Mouse (Mus musculus) forebrain, embryonic 13.5 days (tissue): ENCODE results near the gene Snrpd2. TPM values are rescaled to one million over a fixed set of nuclear protein-coding genes. Genes with fewer than 3 reads are reported as not detected.
"Not testable (repeated sequence)": the region's sequence is repeated elsewhere in the genome, so short reads cannot be mapped to it uniquely, and the experiment has no call there.

Experiments
- ATAC-seq: fragments of 200-750 bp; cut with Nextera tagmentation; 2 replicates; pipeline ENCODE4 v1.8.0; 2017
- H3K27ac ChIP-seq: fragments of 300-500 bp; sonication (generic); 2 replicates; pipeline ENCODE4 v1.5.1; 2015; ENCODE audit warnings: inconsistent platforms, mild to moderate bottlenecking, moderate library complexity
- H3K27me3 ChIP-seq: fragments of 300-500 bp; sonication (generic); 2 replicates; pipeline ENCODE4 v1.6.1; 2015; ENCODE audit warnings: mild to moderate bottlenecking, inconsistent platforms
- H3K36me3 ChIP-seq: fragments of 300-500 bp; sonication (generic); 2 replicates; pipeline ENCODE4 v1.6.1; 2015; ENCODE audit warnings: mild to moderate bottlenecking, inconsistent platforms; ENCODE audit not compliant: poor library complexity, severe bottlenecking
- H3K4me1 ChIP-seq: fragments of 300-500 bp; sonication (generic); 2 replicates; pipeline ENCODE4 v1.6.1; 2015; ENCODE audit warnings: inconsistent platforms
- H3K4me2 ChIP-seq: fragments of 300-500 bp; sonication (generic); 2 replicates; pipeline ENCODE4 v1.6.1; 2015; ENCODE audit warnings: inconsistent platforms, mild to moderate bottlenecking, moderate library complexity
- H3K4me3 ChIP-seq: fragments of 300-500 bp; sonication (generic); 2 replicates; pipeline ENCODE4 v1.5.1; 2015; ENCODE audit warnings: mild to moderate bottlenecking, inconsistent platforms
- H3K9ac ChIP-seq: fragments of 300-500 bp; sonication (generic); 2 replicates; pipeline ENCODE4 v1.6.1; 2015; ENCODE audit warnings: mild to moderate bottlenecking, inconsistent platforms
- H3K9me3 ChIP-seq: fragments of 300-500 bp; sonication (generic); replicated peaks from 2 replicates; pipeline ENCODE4 v1.6.1; 2016; ENCODE audit warnings: inconsistent platforms
- whole genome bisulfite sequencing: fragments of 180-500 bp; shearing (Covaris S2); methylation state at CpG from one replicate; pipeline ENCODE4 v1.1.7; 2015; 5-methylcytosine and 5-hydroxymethylcytosine counted together
- polyA plus RNA-seq: library from polyadenylated mRNA; unstranded; fragments of >200 nt; fragmentation: Nextera tagmentation; extraction: Ambion mirVana; gene quantifications from 2 replicates; pipeline ENCODE4 v1.2.1, GENCODE M21; 2015

Gene Snrpd2
- polyA plus RNA-seq, 1 experiment from 2014 or later = 164 TPM

GRCm38 (mm10) chr7:19129396-19129795, 20.1 kb upstream of the Snrpd2 start:
- Histone ChIP-seq H3K9ac (no peak overlapping the region), H3K27me3 (no peaks in the 10 kb centered on the region), H3K9me3 (no peaks in the 10 kb centered on the region), H3K4me3 (no peak overlapping the region), H3K4me2 (no peak overlapping the region), H3K36me3 (peaks cover 12% of the 10 kb centered on the region), H3K27ac (no peak overlapping the region), H3K4me1 (peaks cover 15% of the 10 kb centered on the region)
- 93% methylated on average over 5 of the region's 5 CpGs for WGBS
- no peak for ATAC-seq

- Histone ChIP-seq H3K36me3 (peaks cover 25% of the 10 kb centered on the region), H3K4me3 (peak overlapping the region; percentile 46), H3K27ac (peak overlapping the region; percentile 86), H3K9ac (no peak overlapping the region; the same call in 1 of the 2 replicates), H3K4me2 (peak overlapping the region; percentile 69), H3K27me3 (no peaks in the 10 kb centered on the region), H3K9me3 (no peaks in the 10 kb centered on the region), H3K4me1 (peaks cover 15% of the 10 kb centered on the region)
- ATAC-seq = no peak
- WGBS = 34% methylated on average over 4 of the region's 4 CpGs
Measured at GRCm38 (mm10) chr7:19130657-19131056, 18.9 kb upstream of the Snrpd2 start.

- peak overlapping the region; percentile 46 for H3K4me3 ChIP-seq
- under 1% methylated on average over 39 of the region's 39 CpGs for WGBS
- no peaks in the 10 kb centered on the region for H3K9me3 ChIP-seq
- no peaks in the 10 kb centered on the region for H3K27me3 ChIP-seq
- peaks cover 15% of the 10 kb centered on the region for H3K4me1 ChIP-seq
- peak overlapping the region; percentile 86 for H3K27ac ChIP-seq
- peak overlapping the region; percentile 62 for H3K9ac ChIP-seq
- peak overlapping the region; percentile 69 for H3K4me2 ChIP-seq
- peaks cover 30% of the 10 kb centered on the region for H3K36me3 ChIP-seq
- ATAC-seq = peak; percentile 99
Measured at GRCm38 (mm10) chr7:19131324-19131848, 18.1 kb upstream of the Snrpd2 start.

GRCm38 (mm10) chr7:19136168-19136567, 13.4 kb upstream of the Snrpd2 start:
- Histone ChIP-seq H3K4me1 (peaks cover 6% of the 10 kb centered on the region; the same call in 1 of the 2 replicates), H3K27ac (no peak overlapping the region), H3K4me3 (no peak overlapping the region), H3K9me3 (no peaks in the 10 kb centered on the region), H3K36me3 (peaks cover 68% of the 10 kb centered on the region), H3K4me2 (no peak overlapping the region), H3K27me3 (no peaks in the 10 kb centered on the region), H3K9ac (no peak overlapping the region)
- no peak for ATAC-seq
- WGBS = 96% methylated on average over 13 of the region's 13 CpGs

- Histone ChIP-seq H3K4me3 (no peak overlapping the region), H3K9me3 (no peaks in the 10 kb centered on the region), H3K27ac (no peak overlapping the region), H3K27me3 (no peaks in the 10 kb centered on the region), H3K4me1 (peaks cover 4% of the 10 kb centered on the region; the same call in 1 of the 2 replicates), H3K4me2 (no peak overlapping the region), H3K9ac (no peak overlapping the region), H3K36me3 (peaks cover 74% of the 10 kb centered on the region)
- 94% methylated on average over 38 of the region's 38 CpGs for WGBS
- ATAC-seq = 0 out of 2 replicates have a peak, but pooled peaks have one; percentile 25
Measured at GRCm38 (mm10) chr7:19136673-19137334, 12.7 kb upstream of the Snrpd2 start.

GRCm38 (mm10) chr7:19137380-19137779, 12.1 kb upstream of the Snrpd2 start:
- WGBS = 46% methylated on average over 5 of the region's 5 CpGs
- no peak overlapping the region for H3K4me3 ChIP-seq
- H3K9me3 ChIP-seq = no peaks in the 10 kb centered on the region
- ATAC-seq = no peak
- H3K4me1 ChIP-seq = no peaks in the 10 kb centered on the region
- H3K4me2 ChIP-seq = no peak overlapping the region
- H3K27me3 ChIP-seq = no peaks in the 10 kb centered on the region
- peaks cover 78% of the 10 kb centered on the region for H3K36me3 ChIP-seq
- no peak overlapping the region for H3K9ac ChIP-seq
- no peak overlapping the region for H3K27ac ChIP-seq

GRCm38 (mm10) chr7:19146793-19147192, 2.7 kb upstream of the Snrpd2 start:
- WGBS = 90% methylated on average over 10 of the region's 10 CpGs

GRCm38 (mm10) chr7:19147497-19148045, 2.0 kb upstream of the Snrpd2 start:
- peaks cover 31% of the 10 kb centered on the region for H3K4me1 ChIP-seq
- H3K36me3 ChIP-seq = peaks cover 20% of the 10 kb centered on the region
- WGBS = 56% methylated on average over 6 of the region's 6 CpGs
- H3K9ac ChIP-seq = peak overlapping the region; percentile 34
- no peak overlapping the region for H3K27ac ChIP-seq
- H3K4me3 ChIP-seq = peak overlapping the region; percentile 70; the same call in 1 of the 2 replicates
- no peaks in the 10 kb centered on the region for H3K9me3 ChIP-seq
- no peak for ATAC-seq
- H3K4me2 ChIP-seq = peak overlapping the region; percentile 86
- no peaks in the 10 kb centered on the region for H3K27me3 ChIP-seq

More at GRCm38 (mm10) chr7:19146793-19147192, 2.7 kb upstream of the Snrpd2 start:
- Histone ChIP-seq H3K27ac (no peak overlapping the region), H3K4me2 (no peak overlapping the region), H3K36me3 (peaks cover 19% of the 10 kb centered on the region), H3K9me3 (no peaks in the 10 kb centered on the region), H3K27me3 (no peaks in the 10 kb centered on the region), H3K4me1 (peaks cover 31% of the 10 kb centered on the region), H3K9ac (no peak overlapping the region), H3K4me3 (no peak overlapping the region)
- no peak for ATAC-seq

- Histone ChIP-seq H3K36me3 (peaks cover 22% of the 10 kb centered on the region), H3K4me2 (peak overlapping the region; percentile 86), H3K27ac (peak overlapping the region; percentile 86), H3K9ac (peak overlapping the region; percentile 71), H3K4me1 (peaks cover 31% of the 10 kb centered on the region), H3K9me3 (no peaks in the 10 kb centered on the region), H3K27me3 (no peaks in the 10 kb centered on the region), H3K4me3 (peak overlapping the region; percentile 70)
- no peak for ATAC-seq
- WGBS = 14% methylated on average over 20 of the region's 20 CpGs
Measured at GRCm38 (mm10) chr7:19148180-19148874, 1.2 kb upstream of the Snrpd2 start.

GRCm38 (mm10) chr7:19148875-19149541, 514 bp upstream of the Snrpd2 start, which contains the start of gene Qpctl:
Qpctl (minus strand) TSS chr7:19149291.
- Histone ChIP-seq H3K4me3 (peak within 1 kb of the TSS; percentile 70), H3K9ac (peak within 1 kb of the TSS; percentile 84), H3K36me3 (peaks cover 29% of the 10 kb centered on the region), H3K4me2 (peak within 1 kb of the TSS; percentile 86), H3K9me3 (no peaks in the 10 kb centered on the region), H3K4me1 (peaks cover 31% of the 10 kb centered on the region), H3K27me3 (no peaks in the 10 kb centered on the region), H3K27ac (peak within 1 kb of the TSS; percentile 86)
- WGBS = under 1% methylated on average over 43 of the region's 43 CpGs
- ATAC-seq = peak; percentile 97

GRCm38 (mm10) chr7:19151121-19151520, 1.6 kb downstream of the Snrpd2 start:
- H3K36me3 ChIP-seq = peaks cover 37% of the 10 kb centered on the region
- H3K9me3 ChIP-seq, H3K27me3 ChIP-seq, H3K27ac ChIP-seq, ATAC-seq, H3K9ac ChIP-seq: not testable (repeated sequence)
- peak overlapping the region; percentile 86; the same call in 1 of the 2 replicates for H3K4me2 ChIP-seq
- peak overlapping the region; percentile 70; the same call in 1 of the 2 replicates for H3K4me3 ChIP-seq
- 90% methylated on average over 10 of the region's 10 CpGs for WGBS
- peaks cover 31% of the 10 kb centered on the region for H3K4me1 ChIP-seq
